Mouse (Mus musculus): ENCODE measurements around the gene Ahnak. TPM values are rescaled to one million over a fixed set of nuclear protein-coding genes. Genes with fewer than 3 reads are reported as not detected.

Ahnak gene
- polyA plus RNA-seq, 1 experiment from 2014 or later, result 10.6 TPM

GRCm38 (mm10) chr19:9061221-9061893 lies 72.3 kb downstream of the Ahnak start:
- no peaks in the 10 kb centered on the region for H3K4me1 ChIP-seq (ENCODE audit: control insufficient read depth, insufficient read depth, low read length)
- ATAC-seq (replicated peaks; ENCODE audit: insufficient number of reproducible peaks, low FRiP score, low TSS enrichment, low read depth), result no peak
- H3K9ac ChIP-seq (replicated peaks; ENCODE audit: low read length), result no peak overlapping the region
- 87% methylated on average over 8 of the region's 8 CpGs for WGBS
- no peak overlapping the region for H3K4me3 ChIP-seq (ENCODE audit: low read depth, low read length)
- H3K36me3 ChIP-seq (replicated peaks; ENCODE audit: control insufficient read depth, insufficient read depth, low read depth, low read length), result no peaks in the 10 kb centered on the region
- H3K4me2 ChIP-seq (ENCODE audit: low read depth, low read length), result no peak overlapping the region
- DNase-seq (ENCODE audit: low spot score), result no peak
- H3K27ac ChIP-seq (replicated peaks; ENCODE audit: low read depth, low read length), result no peak overlapping the region
- H3K9me3 ChIP-seq (replicated peaks; ENCODE audit: control insufficient read depth, low read length), result no peaks in the 10 kb centered on the region
- no peaks in the 10 kb centered on the region for H3K27me3 ChIP-seq (ENCODE audit: control insufficient read depth, insufficient read depth, low read length)

DNA sequence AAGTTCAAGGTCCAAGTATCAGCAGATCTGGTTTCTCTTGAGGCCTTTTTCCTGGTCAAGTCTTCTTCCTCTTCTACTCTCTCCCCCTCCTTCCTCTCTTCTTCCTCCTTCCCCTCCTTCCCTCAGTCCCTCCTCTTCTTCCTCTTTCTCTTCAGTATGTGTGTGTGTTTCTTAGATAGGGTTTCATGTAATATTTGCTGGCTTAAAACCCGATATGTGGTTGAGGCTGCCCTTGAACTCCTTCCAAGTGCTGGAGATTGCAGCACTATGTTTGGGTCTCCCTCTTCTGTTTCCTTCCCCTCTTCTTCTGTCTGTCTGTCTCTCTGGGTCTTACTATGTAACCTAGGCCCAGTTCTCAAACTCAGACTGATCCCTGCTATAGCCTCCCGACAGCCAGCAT lies 73.7 kb downstream of the Ahnak start:
- Histone ChIP-seq H3K4me1 (ENCODE audit: control insufficient read depth, insufficient read depth, low read length) (no peaks in the 10 kb centered on the region), H3K9me3 (replicated peaks; ENCODE audit: control insufficient read depth, low read length) (no peaks in the 10 kb centered on the region), H3K4me2 (ENCODE audit: low read depth, low read length) (no peak overlapping the region), H3K36me3 (replicated peaks; ENCODE audit: control insufficient read depth, insufficient read depth, low read depth, low read length) (no peaks in the 10 kb centered on the region), H3K27me3 (ENCODE audit: control insufficient read depth, insufficient read depth, low read length) (no peaks in the 10 kb centered on the region), H3K9ac (replicated peaks; ENCODE audit: low read length) (no peak overlapping the region), H3K27ac (replicated peaks; ENCODE audit: low read depth, low read length) (no peak overlapping the region), H3K4me3 (ENCODE audit: low read depth, low read length) (no peak overlapping the region)
- ATAC-seq (replicated peaks; ENCODE audit: insufficient number of reproducible peaks, low FRiP score, low TSS enrichment, low read depth) (no peak), DNase-seq (ENCODE audit: low spot score) (no peak)
- 83% methylated on average over 2 of the region's 2 CpGs for WGBS

DNA sequence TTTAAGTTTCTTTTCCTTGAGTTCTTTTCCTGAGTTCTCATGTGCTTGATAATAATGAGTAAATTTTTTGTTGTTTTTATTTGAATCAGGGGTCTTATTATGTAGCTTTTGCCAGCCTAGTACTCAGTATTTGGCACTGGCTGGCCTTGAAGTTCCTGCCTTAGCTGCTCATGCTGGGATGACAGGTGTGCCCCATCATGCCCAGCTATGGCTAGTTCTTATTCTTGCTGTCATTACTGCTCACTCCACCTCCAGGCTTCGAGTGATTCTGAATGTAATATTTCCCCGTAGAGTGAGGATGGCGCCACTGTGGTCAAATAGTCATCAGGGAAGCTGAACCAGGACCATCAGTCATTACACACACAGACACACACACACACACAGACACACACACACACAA lies 74.7 kb downstream of the Ahnak start:
- ATAC-seq (replicated peaks; ENCODE audit: insufficient number of reproducible peaks, low FRiP score, low TSS enrichment, low read depth), result no peak
- Histone ChIP-seq H3K4me1 (ENCODE audit: control insufficient read depth, insufficient read depth, low read length) (no peaks in the 10 kb centered on the region), H3K36me3 (replicated peaks; ENCODE audit: control insufficient read depth, insufficient read depth, low read depth, low read length) (no peaks in the 10 kb centered on the region), H3K4me2 (ENCODE audit: low read depth, low read length) (no peak overlapping the region), H3K9me3 (replicated peaks; ENCODE audit: control insufficient read depth, low read length) (no peaks in the 10 kb centered on the region), H3K4me3 (ENCODE audit: low read depth, low read length) (no peak overlapping the region), H3K27ac (replicated peaks; ENCODE audit: low read depth, low read length) (no peak overlapping the region), H3K9ac (replicated peaks; ENCODE audit: low read length) (no peak overlapping the region), H3K27me3 (ENCODE audit: control insufficient read depth, insufficient read depth, low read length) (no peaks in the 10 kb centered on the region)
- 97% methylated on average over 3 of the region's 3 CpGs for WGBS
- no peak for DNase-seq (ENCODE audit: low spot score)

DNA sequence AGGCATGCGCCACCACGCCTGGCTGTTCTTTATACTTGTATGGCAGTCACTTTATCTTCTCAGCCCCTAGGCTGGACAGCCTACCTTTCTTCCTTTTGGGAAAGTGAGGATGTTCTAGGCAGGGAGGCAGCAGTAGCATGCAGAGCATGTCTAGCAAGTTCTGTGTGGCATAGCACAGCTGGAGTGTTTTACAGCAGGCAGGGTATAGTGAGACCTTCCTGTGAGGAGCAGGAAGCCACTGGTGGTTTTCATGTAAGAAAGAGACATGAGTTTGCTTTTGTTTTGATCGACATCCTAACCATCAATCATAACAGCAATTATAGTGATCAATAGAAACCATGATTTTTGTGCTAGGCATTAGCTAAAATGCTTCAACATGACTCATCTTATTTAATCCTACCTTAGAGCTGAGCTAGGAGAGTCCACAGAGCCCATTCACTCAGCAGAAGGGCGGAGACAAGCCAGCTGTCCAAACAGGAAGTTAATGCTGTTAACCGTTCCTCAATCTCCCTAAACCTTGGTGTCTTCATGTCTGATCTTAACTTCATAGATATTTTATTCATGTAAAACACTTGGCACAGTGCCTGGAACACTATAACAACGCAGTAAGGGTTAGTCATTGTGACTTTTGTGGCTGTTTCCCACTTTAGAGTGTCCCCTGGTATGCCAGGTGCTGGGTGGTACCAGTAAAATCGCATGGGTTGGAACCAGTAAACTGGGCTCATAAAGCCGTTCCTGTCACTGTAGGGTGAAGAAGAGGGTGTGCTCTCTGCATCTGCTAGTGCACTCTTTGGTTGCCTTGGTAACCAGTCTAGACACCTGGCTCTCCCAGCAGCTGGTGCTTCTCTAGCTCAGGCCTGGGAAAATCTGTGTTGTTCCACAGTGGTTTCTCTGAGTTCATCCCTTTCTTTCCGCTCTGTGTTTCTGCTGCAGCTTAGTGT lies 76.8 kb downstream of the Ahnak start:
- H3K27me3 ChIP-seq (ENCODE audit: control insufficient read depth, insufficient read depth, low read length), result no peaks in the 10 kb centered on the region
- H3K9me3 ChIP-seq (replicated peaks; ENCODE audit: control insufficient read depth, low read length), result no peaks in the 10 kb centered on the region
- no peaks in the 10 kb centered on the region for H3K36me3 ChIP-seq (replicated peaks; ENCODE audit: control insufficient read depth, insufficient read depth, low read depth, low read length)
- ATAC-seq (replicated peaks; ENCODE audit: insufficient number of reproducible peaks, low FRiP score, low TSS enrichment, low read depth) (no peak), DNase-seq (ENCODE audit: low spot score) (peak; percentile 66)
- H3K4me2 ChIP-seq (ENCODE audit: low read depth, low read length), result no peak overlapping the region
- no peak overlapping the region for H3K4me3 ChIP-seq (ENCODE audit: low read depth, low read length)
- 64% methylated on average over 9 of the region's 9 CpGs for WGBS
- H3K27ac ChIP-seq (replicated peaks; ENCODE audit: low read depth, low read length), result 0 out of 2 replicates have a peak overlapping the region, but pooled peaks have one; percentile 6
- H3K9ac ChIP-seq (replicated peaks; ENCODE audit: low read length), result no peak overlapping the region
- H3K4me1 ChIP-seq (ENCODE audit: control insufficient read depth, insufficient read depth, low read length), result no peaks in the 10 kb centered on the region

DNA sequence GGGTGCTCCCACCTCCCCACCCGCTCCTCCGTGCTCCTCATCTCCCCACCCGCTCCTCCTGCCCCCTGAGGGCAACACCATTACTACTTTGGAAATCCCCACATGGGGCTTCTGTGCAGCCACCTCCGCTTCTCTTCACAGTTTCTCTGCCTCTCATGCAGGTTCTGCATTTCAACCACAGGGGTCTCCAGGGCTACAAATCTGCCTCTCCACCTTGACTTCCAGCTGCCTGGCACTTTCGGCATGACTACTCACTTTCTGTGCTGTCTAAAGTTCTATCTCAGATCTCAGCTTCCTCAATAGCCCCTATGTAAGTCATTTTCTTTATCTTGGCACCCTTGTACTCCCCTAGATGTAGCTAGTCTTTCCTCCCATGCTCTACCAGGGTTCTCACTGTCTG lies 78.2 kb downstream of the Ahnak start:
- Histone ChIP-seq H3K9ac (replicated peaks; ENCODE audit: low read length) (no peak overlapping the region), H3K4me2 (ENCODE audit: low read depth, low read length) (no peak overlapping the region), H3K4me1 (ENCODE audit: control insufficient read depth, insufficient read depth, low read length) (no peaks in the 10 kb centered on the region), H3K27me3 (ENCODE audit: control insufficient read depth, insufficient read depth, low read length) (no peaks in the 10 kb centered on the region), H3K36me3 (replicated peaks; ENCODE audit: control insufficient read depth, insufficient read depth, low read depth, low read length) (no peaks in the 10 kb centered on the region), H3K4me3 (ENCODE audit: low read depth, low read length) (no peak overlapping the region), H3K27ac (replicated peaks; ENCODE audit: low read depth, low read length) (no peak overlapping the region), H3K9me3 (replicated peaks; ENCODE audit: control insufficient read depth, low read length) (no peaks in the 10 kb centered on the region)
- WGBS, result 67% methylated on average over 5 of the region's 5 CpGs
- ATAC-seq (replicated peaks; ENCODE audit: insufficient number of reproducible peaks, low FRiP score, low TSS enrichment, low read depth), result no peak
- DNase-seq (ENCODE audit: low spot score), result no peak

- ATAC-seq (replicated peaks; ENCODE audit: insufficient number of reproducible peaks, low FRiP score, low TSS enrichment, low read depth), result no peak
- no peak overlapping the region for H3K27ac ChIP-seq (replicated peaks; ENCODE audit: low read depth, low read length)
- WGBS, result 74% methylated on average over 8 of the region's 8 CpGs
These were observed 80.7 kb downstream of the Ahnak start for GRCm38 (mm10) chr19:9069687-9070307.

DNA sequence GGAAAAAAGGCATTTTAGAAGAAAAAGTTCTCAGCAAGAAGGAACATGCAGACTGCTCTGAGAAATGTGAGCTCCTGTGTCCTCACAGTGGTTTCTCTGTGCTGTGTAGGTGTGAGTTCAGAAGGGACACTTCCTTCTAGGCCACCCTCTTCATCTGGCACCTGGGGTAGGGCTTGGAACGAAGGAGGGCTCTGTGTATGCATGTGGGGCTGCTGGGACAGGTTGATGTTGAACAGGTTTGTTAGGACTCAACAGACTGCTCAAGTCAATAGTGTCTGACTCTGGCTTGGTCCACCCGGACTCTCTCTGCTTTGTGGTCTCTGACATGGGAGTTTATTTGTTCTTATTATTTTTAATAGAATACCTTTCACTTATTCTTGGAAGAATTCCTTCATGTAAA lies 81.2 kb downstream of the Ahnak start:
- 78% methylated on average over 2 of the region's 2 CpGs for WGBS
- no peak overlapping the region for H3K9ac ChIP-seq (replicated peaks; ENCODE audit: low read length)
- no peak for DNase-seq (ENCODE audit: low spot score)
- H3K27ac ChIP-seq (replicated peaks; ENCODE audit: low read depth, low read length), result no peak overlapping the region
- H3K27me3 ChIP-seq (ENCODE audit: control insufficient read depth, insufficient read depth, low read length), result no peaks in the 10 kb centered on the region
- ATAC-seq (replicated peaks; ENCODE audit: insufficient number of reproducible peaks, low FRiP score, low TSS enrichment, low read depth), result no peak
- H3K4me3 ChIP-seq (ENCODE audit: low read depth, low read length), result no peak overlapping the region
- no peaks in the 10 kb centered on the region for H3K9me3 ChIP-seq (replicated peaks; ENCODE audit: control insufficient read depth, low read length)
- no peaks in the 10 kb centered on the region for H3K4me1 ChIP-seq (ENCODE audit: control insufficient read depth, insufficient read depth, low read length)
- H3K36me3 ChIP-seq (replicated peaks; ENCODE audit: control insufficient read depth, insufficient read depth, low read depth, low read length), result no peaks in the 10 kb centered on the region
- H3K4me2 ChIP-seq (ENCODE audit: low read depth, low read length), result no peak overlapping the region

More at GRCm38 (mm10) chr19:9069687-9070307, 80.7 kb downstream of the Ahnak start:
- no peaks in the 10 kb centered on the region for H3K36me3 ChIP-seq (replicated peaks; ENCODE audit: control insufficient read depth, insufficient read depth, low read depth, low read length)
- H3K9me3 ChIP-seq (replicated peaks; ENCODE audit: control insufficient read depth, low read length), result no peaks in the 10 kb centered on the region
- no peak for DNase-seq (ENCODE audit: low spot score)
- no peak overlapping the region for H3K9ac ChIP-seq (replicated peaks; ENCODE audit: low read length)
- H3K4me3 ChIP-seq (ENCODE audit: low read depth, low read length), result no peak overlapping the region
- no peak overlapping the region for H3K4me2 ChIP-seq (ENCODE audit: low read depth, low read length)
- no peaks in the 10 kb centered on the region for H3K4me1 ChIP-seq (ENCODE audit: control insufficient read depth, insufficient read depth, low read length)
- no peaks in the 10 kb centered on the region for H3K27me3 ChIP-seq (ENCODE audit: control insufficient read depth, insufficient read depth, low read length)

Measured in embryonic facial prominence, embryonic 11.5 days (tissue).